Mouse (Mus musculus) erythroblast, embryonic 14.5 days (primary cell): ENCODE measurements around the gene Klhl41.

ENCODE experiments used
- GATA1 ChIP-seq: IDR thresholded peaks from 2 replicates; pipeline ENCODE4 v1.6.1; 2012; ENCODE audit warnings: low read length, inconsistent platforms, mixed read lengths
- TAL1 ChIP-seq: IDR thresholded peaks from 3 replicates; pipeline ENCODE4 v1.6.1; 2012; ENCODE audit warnings: low read length, inconsistent platforms, mixed read lengths

- TF ChIP-seq GATA1, result no peak
- no peak for TF ChIP-seq TAL1
Measured at GRCm38 (mm10) chr2:69683036-69683805, 13.3 kb downstream of the Klhl41 start.
